Mouse (Mus musculus): ENCODE measurements at regions not wholly inside any gene's neighbourhood (a gene's known extent, or its start where the extent isn't known, plus 50 kb on each side); places are given as distances from the start of the nearest gene placed in this dataset.
A peak's percentile ranks its signal among the peaks of the same experiment; 100 is the strongest.

DNA sequence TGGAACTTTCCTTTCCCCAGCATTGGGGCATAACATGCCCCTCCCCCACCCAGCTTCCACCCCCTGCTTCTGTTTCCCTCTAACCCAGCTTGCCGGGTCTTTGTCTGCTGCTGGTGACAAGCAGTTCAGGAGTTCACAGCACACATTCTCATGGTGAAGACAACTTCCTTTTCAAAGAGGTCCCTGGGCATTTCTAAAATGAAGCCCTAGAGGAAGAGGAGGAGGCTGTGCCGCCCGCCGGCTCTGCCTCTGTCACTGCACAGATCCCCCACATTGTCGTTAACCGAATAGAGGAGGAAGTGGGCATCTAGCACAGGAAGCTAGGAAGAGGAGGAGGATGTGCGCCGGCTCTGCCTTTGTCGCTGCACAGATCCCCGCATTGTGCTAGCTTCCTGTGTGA, 201.4 kb downstream of the Enc1 start:
- DNase-seq (ENCODE audit: low read depth in 3 of 3, low spot score in 3 of 3) (no peak), ATAC-seq (ENCODE audit: insufficient read depth) (no peak)
- TF ChIP-seq CTCF (IDR thresholded peaks at IDR 0.05; ENCODE audit: low read depth) (no peak), EP300 (IDR thresholded peaks at IDR 0.05; ENCODE audit: low read depth) (no peak)
- no peaks in the 10 kb centered on the region for H3K9me3 ChIP-seq (ENCODE audit: control insufficient read depth, low read length)
- H3K4me2 ChIP-seq (ENCODE audit: low read depth): no peak overlapping the region
- H3K36me3 ChIP-seq (replicated peaks; ENCODE audit: control insufficient read depth, insufficient read depth, low read depth): no peaks in the 10 kb centered on the region
- WGBS (ENCODE audit: insufficient replicate concordance): 10% methylated on average over 10 of the region's 10 CpGs
- H3K27ac ChIP-seq: no peak overlapping the region
- H3K4me3 ChIP-seq (ENCODE audit: insufficient read depth in 1 of 2, low read depth in 2 of 2, low read length in 2 of 2): no peak overlapping the region
- H3K27me3 ChIP-seq (ENCODE audit: control insufficient read depth, insufficient read depth, low read length): peaks cover 3% of the 10 kb centered on the region
- H3K4me1 ChIP-seq (replicated peaks; ENCODE audit: control insufficient read depth in 2 of 2, insufficient read depth in 2 of 2, low read length in 1 of 2): peaks cover 0 to 32% of the 10 kb centered on the region in 2 experiments; a peak in 2 of 4 replicates
- H3K9ac ChIP-seq (replicated peaks): no peak overlapping the region

- Histone ChIP-seq H3K27ac (no peak overlapping the region), H3K9ac (replicated peaks) (no peak overlapping the region), H3K27me3 (ENCODE audit: control insufficient read depth, insufficient read depth, low read length) (peaks cover 8% of the 10 kb centered on the region), H3K9me3 (ENCODE audit: control insufficient read depth, low read length) (no peaks in the 10 kb centered on the region), H3K4me1 (replicated peaks; ENCODE audit: control insufficient read depth in 2 of 2, insufficient read depth in 2 of 2, low read length in 1 of 2) (peaks cover 0 to 32% of the 10 kb centered on the region in 2 experiments; a peak in 3 of 4 replicates), H3K36me3 (replicated peaks; ENCODE audit: control insufficient read depth, insufficient read depth, low read depth) (no peaks in the 10 kb centered on the region), H3K4me3 (ENCODE audit: insufficient read depth in 1 of 2, low read depth in 2 of 2, low read length in 2 of 2) (no peak overlapping the region), H3K4me2 (ENCODE audit: low read depth) (no peak overlapping the region)
- WGBS (ENCODE audit: insufficient replicate concordance): 37% methylated on average over 2 of the region's 2 CpGs
- TF ChIP-seq CTCF (IDR thresholded peaks at IDR 0.05; ENCODE audit: low read depth) (no peak), EP300 (IDR thresholded peaks at IDR 0.05; ENCODE audit: low read depth) (no peak)
- DNase-seq (ENCODE audit: low read depth in 3 of 3, low spot score in 3 of 3) (no peak), ATAC-seq (ENCODE audit: insufficient read depth) (no peak)
Observed at GRCm38 (mm10) chr13:97441803-97442202, 200.9 kb downstream of the Enc1 start.

DNA sequence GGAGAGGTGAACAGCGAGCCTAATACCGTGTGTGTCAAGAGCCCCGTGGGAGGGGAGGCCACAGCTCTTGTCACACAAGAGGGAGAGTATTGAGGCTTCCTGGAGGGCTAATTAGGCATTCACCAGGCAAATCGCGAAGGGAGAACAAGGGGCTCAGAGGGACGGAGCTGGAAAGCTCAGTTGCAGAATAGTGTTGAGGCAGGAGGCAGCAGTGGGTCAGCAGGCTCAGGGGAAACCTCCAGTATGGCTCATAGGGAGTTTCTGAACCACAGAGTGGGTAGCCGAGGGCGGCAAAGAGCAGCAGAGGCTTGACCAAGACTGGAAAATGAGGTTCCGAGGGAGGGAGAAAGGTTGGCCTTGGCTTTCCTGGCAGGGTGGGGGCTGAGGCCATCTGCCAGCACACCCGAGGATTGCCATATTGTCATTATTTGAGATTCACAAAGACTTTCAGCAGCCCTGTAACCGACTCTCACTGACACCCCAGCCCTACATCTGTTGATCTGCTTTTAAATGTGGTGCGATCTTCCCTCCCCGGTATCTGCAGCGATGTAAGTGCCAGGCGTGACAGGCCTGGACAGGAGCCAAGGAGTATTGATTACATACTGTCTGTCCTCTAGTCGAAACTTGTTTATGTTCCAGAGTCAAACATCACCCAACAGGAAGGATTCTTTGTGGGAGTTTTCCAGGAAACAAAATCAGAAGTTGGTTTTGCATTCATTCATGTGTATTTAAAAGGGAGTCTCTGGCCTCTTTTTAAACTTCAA, 198.5 kb downstream of the Enc1 start:
- Histone ChIP-seq H3K4me1 (replicated peaks; ENCODE audit: control insufficient read depth in 2 of 2, insufficient read depth in 2 of 2, low read length in 1 of 2) (peaks cover 0 to 41% of the 10 kb centered on the region in 2 experiments; a peak in 3 of 4 replicates), H3K36me3 (replicated peaks; ENCODE audit: control insufficient read depth, insufficient read depth, low read depth) (no peaks in the 10 kb centered on the region), H3K9ac (replicated peaks) (no peak overlapping the region), H3K27ac (no peak overlapping the region), H3K4me2 (ENCODE audit: low read depth) (peak overlapping the region; percentile 16; the same call in 1 of the 2 replicates), H3K4me3 (ENCODE audit: insufficient read depth in 1 of 2, low read depth in 2 of 2, low read length in 2 of 2) (no peak overlapping the region), H3K27me3 (ENCODE audit: control insufficient read depth, insufficient read depth, low read length) (peaks cover 32% of the 10 kb centered on the region), H3K9me3 (ENCODE audit: control insufficient read depth, low read length) (no peaks in the 10 kb centered on the region)
- TF ChIP-seq EP300 (IDR thresholded peaks at IDR 0.05; ENCODE audit: low read depth): no peak
- no peak for TF ChIP-seq CTCF (IDR thresholded peaks at IDR 0.05; ENCODE audit: low read depth)
- DNase-seq (ENCODE audit: low read depth in 3 of 3, low spot score in 3 of 3) (peak in 1 of 3 experiments; percentile 24), ATAC-seq (ENCODE audit: insufficient read depth) (no peak)
- 33% methylated on average over 16 of the region's 16 CpGs for WGBS (ENCODE audit: insufficient replicate concordance)

DNA sequence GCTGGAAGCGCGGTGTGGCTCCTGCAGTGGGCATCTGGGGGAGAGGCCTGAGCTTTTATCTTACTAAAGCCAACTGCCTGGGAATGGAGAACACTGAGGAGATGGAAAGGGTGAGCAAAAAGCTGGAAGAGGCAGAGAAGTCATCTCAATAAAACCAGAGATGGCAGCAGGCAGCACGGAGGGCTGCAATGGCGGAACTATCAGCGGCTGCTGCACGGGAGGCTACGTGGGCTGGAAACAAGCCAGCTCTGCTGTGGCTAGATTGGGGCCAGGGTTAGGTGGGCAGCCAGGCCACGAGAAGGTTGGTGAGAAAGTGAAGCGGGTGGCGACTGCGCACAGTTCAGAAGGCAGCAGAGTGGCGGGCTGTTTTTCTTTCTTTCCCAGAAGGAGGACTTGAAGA, 197.8 kb downstream of the Enc1 start:
- ATAC-seq (ENCODE audit: insufficient read depth): no peak

GRCm38 (mm10) chr13:97438277-97438676, 197.4 kb downstream of the Enc1 start:
- Histone ChIP-seq H3K4me1 (replicated peaks; ENCODE audit: control insufficient read depth in 2 of 2, insufficient read depth in 2 of 2, low read length in 1 of 2) (peaks cover 0 to 37% of the 10 kb centered on the region in 2 experiments; a peak in 3 of 4 replicates), H3K9me3 (ENCODE audit: control insufficient read depth, low read length) (no peaks in the 10 kb centered on the region), H3K27ac (no peak overlapping the region), H3K4me3 (ENCODE audit: insufficient read depth in 1 of 2, low read depth in 2 of 2, low read length in 2 of 2) (no peak overlapping the region), H3K36me3 (replicated peaks; ENCODE audit: control insufficient read depth, insufficient read depth, low read depth) (no peaks in the 10 kb centered on the region), H3K9ac (replicated peaks) (no peak overlapping the region), H3K27me3 (ENCODE audit: control insufficient read depth, insufficient read depth, low read length) (peaks cover 39% of the 10 kb centered on the region), H3K4me2 (ENCODE audit: low read depth) (no peak overlapping the region)
- no peak for ATAC-seq (ENCODE audit: insufficient read depth)
- 73% methylated on average over 3 of the region's 3 CpGs for WGBS (ENCODE audit: insufficient replicate concordance)
- TF ChIP-seq CTCF (IDR thresholded peaks at IDR 0.05; ENCODE audit: low read depth) (no peak), EP300 (IDR thresholded peaks at IDR 0.05; ENCODE audit: low read depth) (no peak)
- DNase-seq (ENCODE audit: low read depth in 3 of 3, low spot score in 3 of 3): no peak

More for the DNA sequence above, 197.8 kb downstream of the Enc1 start:
- DNase-seq (ENCODE audit: low read depth in 3 of 3, low spot score in 3 of 3): no peak
- Histone ChIP-seq H3K9me3 (ENCODE audit: control insufficient read depth, low read length) (no peaks in the 10 kb centered on the region), H3K4me2 (ENCODE audit: low read depth) (no peak overlapping the region), H3K4me1 (replicated peaks; ENCODE audit: control insufficient read depth in 2 of 2, insufficient read depth in 2 of 2, low read length in 1 of 2) (peaks cover 0 to 37% of the 10 kb centered on the region in 2 experiments; a peak in 3 of 4 replicates), H3K4me3 (ENCODE audit: insufficient read depth in 1 of 2, low read depth in 2 of 2, low read length in 2 of 2) (no peak overlapping the region), H3K27me3 (ENCODE audit: control insufficient read depth, insufficient read depth, low read length) (peaks cover 38% of the 10 kb centered on the region), H3K9ac (replicated peaks) (no peak overlapping the region), H3K27ac (no peak overlapping the region), H3K36me3 (replicated peaks; ENCODE audit: control insufficient read depth, insufficient read depth, low read depth) (no peaks in the 10 kb centered on the region)
- TF ChIP-seq EP300 (IDR thresholded peaks at IDR 0.05; ENCODE audit: low read depth) (no peak), CTCF (IDR thresholded peaks at IDR 0.05; ENCODE audit: low read depth) (no peak)
- WGBS (ENCODE audit: insufficient replicate concordance): 42% methylated on average over 12 of the region's 12 CpGs

Measured in liver, embryonic 14.5 days (tissue).